Mouse (Mus musculus): ENCODE measurements around the gene Gemin5.
A peak's percentile ranks its signal among the peaks of the same experiment; 100 is the strongest.
"Not testable (repeated sequence)": the region's sequence is repeated elsewhere in the genome, so short reads cannot be mapped to it uniquely, and the experiment has no call there.

Gemin5 gene

GRCm38 (mm10) chr11:58116560-58116959, 51.8 kb downstream of the Gemin5 start:
- no peak for DNase-seq (ENCODE audit: low read depth, low spot score)

GRCm38 (mm10) chr11:58107664-58108337, 60.5 kb downstream of the Gemin5 start:
- no peak for DNase-seq (ENCODE audit: low read depth, low spot score)

GRCm38 (mm10) chr11:58107009-58107408, 61.3 kb downstream of the Gemin5 start:
- DNase-seq (ENCODE audit: low read depth, low spot score), result no peak

GRCm38 (mm10) chr11:58104351-58104791, 64.0 kb downstream of the Gemin5 start:
- no peak for DNase-seq (ENCODE audit: low read depth, low spot score)

- DNase-seq (ENCODE audit: low read depth, low spot score), result peak; percentile 99
Measured at GRCm38 (mm10) chr11:58103697-58104306, 64.5 kb downstream of the Gemin5 start, which contains the start of gene Cnot8. Gene Cnot8 (plus strand): TSS chr11:58104153.

- DNase-seq (ENCODE audit: low read depth, low spot score), result no peak
Measured at GRCm38 (mm10) chr11:58103344-58103653, 65.0 kb downstream of the Gemin5 start.

- no peak for DNase-seq (ENCODE audit: low read depth, low spot score)
Measured at GRCm38 (mm10) chr11:58102581-58103343, 65.6 kb downstream of the Gemin5 start.

- DNase-seq (ENCODE audit: low read depth, low spot score), result no peak
Measured at GRCm38 (mm10) chr11:58102146-58102545, 66.2 kb downstream of the Gemin5 start.

- DNase-seq (ENCODE audit: low read depth, low spot score), result no peak
Measured at GRCm38 (mm10) chr11:58101194-58101720, 67.1 kb downstream of the Gemin5 start.

- DNase-seq (ENCODE audit: low read depth, low spot score), result no peak
Measured at GRCm38 (mm10) chr11:58100006-58100405, 68.3 kb downstream of the Gemin5 start.

GRCm38 (mm10) chr11:58098366-58098720, 70.0 kb downstream of the Gemin5 start:
- DNase-seq (ENCODE audit: low read depth, low spot score), result not testable (repeated sequence)

- DNase-seq (ENCODE audit: low read depth, low spot score), result no peak
Measured at GRCm38 (mm10) chr11:58097621-58098365, 70.5 kb downstream of the Gemin5 start.

GRCm38 (mm10) chr11:58096821-58097620, 71.3 kb downstream of the Gemin5 start:
- no peak for DNase-seq (ENCODE audit: low read depth, low spot score)

GRCm38 (mm10) chr11:58096160-58096559, 72.2 kb downstream of the Gemin5 start:
- no peak for DNase-seq (ENCODE audit: low read depth, low spot score)

- DNase-seq (ENCODE audit: low read depth, low spot score), result no peak
Measured at GRCm38 (mm10) chr11:58095561-58095960, 72.8 kb downstream of the Gemin5 start.

GRCm38 (mm10) chr11:58094766-58095165, 73.6 kb downstream of the Gemin5 start:
- no peak for DNase-seq (ENCODE audit: low read depth, low spot score)

GRCm38 (mm10) chr11:58093021-58093528, 75.3 kb downstream of the Gemin5 start, which contains the start of gene Gm12248:
Gene Gm12248 (minus strand): TSS chr11:58093134.
- DNase-seq (ENCODE audit: low read depth, low spot score), result no peak

- DNase-seq (ENCODE audit: low read depth, low spot score), result no peak
Measured at GRCm38 (mm10) chr11:58092541-58092940, 75.8 kb downstream of the Gemin5 start.

- DNase-seq (ENCODE audit: low read depth, low spot score), result no peak
Measured at GRCm38 (mm10) chr11:58081716-58082115, 86.6 kb downstream of the Gemin5 start.

GRCm38 (mm10) chr11:58077270-58077669, 91.1 kb downstream of the Gemin5 start:
- no peak for DNase-seq (ENCODE audit: low read depth, low spot score)

- no peak for DNase-seq (ENCODE audit: low read depth, low spot score)
Measured at GRCm38 (mm10) chr11:58072978-58073377, 95.4 kb downstream of the Gemin5 start.

All from WW6 (cell line).